Mouse (Mus musculus): ENCODE measurements around the gene Uhrf1bp1l. TPM values are rescaled to one million over a fixed set of nuclear protein-coding genes. Genes with fewer than 3 reads are reported as not detected.

Gene Uhrf1bp1l
- polyA plus RNA-seq, 1 experiment from 2014 or later = 39.2 TPM

GRCm38 (mm10) chr10:89771894-89772293, 27.1 kb downstream of the Uhrf1bp1l start:
- no peaks in the 10 kb centered on the region for H3K36me3 ChIP-seq (ENCODE audit: control insufficient read depth, insufficient read depth, low read length)
- no peaks in the 10 kb centered on the region for H3K27me3 ChIP-seq (ENCODE audit: control insufficient read depth, insufficient read depth, low read length)
- no peaks in the 10 kb centered on the region for H3K9me3 ChIP-seq (ENCODE audit: control insufficient read depth, low read length)
- DNase-seq (ENCODE audit: low spot score) (no peak), ATAC-seq (replicated peaks; ENCODE audit: low FRiP score) (no peak)
- no peak overlapping the region for H3K4me2 ChIP-seq (ENCODE audit: low read depth, low read length, severe bottlenecking)
- no peak overlapping the region for H3K27ac ChIP-seq (ENCODE audit: low read depth, low read length)
- 44% methylated on average over 2 of the region's 2 CpGs for WGBS
- H3K9ac ChIP-seq (ENCODE audit: low read length) = no peak overlapping the region
- no peak overlapping the region for H3K4me3 ChIP-seq (ENCODE audit: low read depth, low read length)
- H3K4me1 ChIP-seq (replicated peaks; ENCODE audit: control insufficient read depth, insufficient read depth, low read length) = no peaks in the 10 kb centered on the region

GRCm38 (mm10) chr10:89776029-89776428, 31.2 kb downstream of the Uhrf1bp1l start:
- H3K4me1 ChIP-seq (replicated peaks; ENCODE audit: control insufficient read depth, insufficient read depth, low read length) = no peaks in the 10 kb centered on the region
- no peaks in the 10 kb centered on the region for H3K9me3 ChIP-seq (ENCODE audit: control insufficient read depth, low read length)
- no peak overlapping the region for H3K9ac ChIP-seq (ENCODE audit: low read length)
- H3K27ac ChIP-seq (ENCODE audit: low read depth, low read length) = no peak overlapping the region
- DNase-seq (ENCODE audit: low spot score) (no peak), ATAC-seq (replicated peaks; ENCODE audit: low FRiP score) (no peak)
- no peaks in the 10 kb centered on the region for H3K36me3 ChIP-seq (ENCODE audit: control insufficient read depth, insufficient read depth, low read length)
- no peak overlapping the region for H3K4me2 ChIP-seq (ENCODE audit: low read depth, low read length, severe bottlenecking)
- WGBS = 95% methylated on average over 6 of the region's 6 CpGs
- H3K27me3 ChIP-seq (ENCODE audit: control insufficient read depth, insufficient read depth, low read length) = no peaks in the 10 kb centered on the region
- H3K4me3 ChIP-seq (ENCODE audit: low read depth, low read length) = no peak overlapping the region

GRCm38 (mm10) chr10:89791870-89792269, 47.1 kb downstream of the Uhrf1bp1l start:
- Histone ChIP-seq H3K9ac (ENCODE audit: low read length) (no peak overlapping the region), H3K9me3 (ENCODE audit: control insufficient read depth, low read length) (no peaks in the 10 kb centered on the region), H3K27ac (ENCODE audit: low read depth, low read length) (no peak overlapping the region), H3K27me3 (ENCODE audit: control insufficient read depth, insufficient read depth, low read length) (no peaks in the 10 kb centered on the region), H3K4me1 (replicated peaks; ENCODE audit: control insufficient read depth, insufficient read depth, low read length) (no peaks in the 10 kb centered on the region), H3K4me3 (ENCODE audit: low read depth, low read length) (no peak overlapping the region), H3K36me3 (ENCODE audit: control insufficient read depth, insufficient read depth, low read length) (no peaks in the 10 kb centered on the region), H3K4me2 (ENCODE audit: low read depth, low read length, severe bottlenecking) (no peak overlapping the region)
- DNase-seq (ENCODE audit: low spot score) (no peak), ATAC-seq (replicated peaks; ENCODE audit: low FRiP score) (no peak)
- WGBS = 95% methylated on average over 4 of the region's 4 CpGs

DNA sequence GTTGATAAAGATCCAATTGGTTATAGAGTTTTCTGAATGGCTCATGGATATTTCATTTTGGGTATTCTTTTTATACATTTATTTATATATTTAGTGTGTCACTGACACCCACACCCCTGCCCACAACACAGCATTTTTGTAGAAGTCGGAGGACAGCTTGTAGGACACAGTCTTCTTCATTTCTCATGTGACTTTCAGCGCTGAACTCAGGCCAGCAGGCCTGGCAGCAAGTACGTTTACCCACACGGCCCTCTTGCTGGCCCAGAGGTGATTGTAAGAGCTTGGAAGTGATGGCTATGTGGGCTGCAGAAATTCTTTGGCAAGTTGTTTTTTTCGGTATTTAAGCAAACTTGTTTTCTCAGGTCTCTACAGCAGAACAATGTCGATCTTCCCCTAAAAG, 49.3 kb downstream of the Uhrf1bp1l start:
- Histone ChIP-seq H3K27ac (ENCODE audit: low read depth, low read length) (no peak overlapping the region), H3K4me3 (ENCODE audit: low read depth, low read length) (no peak overlapping the region), H3K36me3 (ENCODE audit: control insufficient read depth, insufficient read depth, low read length) (no peaks in the 10 kb centered on the region), H3K4me2 (ENCODE audit: low read depth, low read length, severe bottlenecking) (no peak overlapping the region), H3K9me3 (ENCODE audit: control insufficient read depth, low read length) (no peaks in the 10 kb centered on the region), H3K4me1 (replicated peaks; ENCODE audit: control insufficient read depth, insufficient read depth, low read length) (no peaks in the 10 kb centered on the region), H3K9ac (ENCODE audit: low read length) (no peak overlapping the region), H3K27me3 (ENCODE audit: control insufficient read depth, insufficient read depth, low read length) (no peaks in the 10 kb centered on the region)
- no peak for DNase-seq (ENCODE audit: low spot score)
- 91% methylated on average over 6 of the region's 6 CpGs for WGBS
- no peak for ATAC-seq (replicated peaks; ENCODE audit: low FRiP score)

- ATAC-seq (replicated peaks; ENCODE audit: low FRiP score) = no peak
- H3K9me3 ChIP-seq (ENCODE audit: control insufficient read depth, low read length) = no peaks in the 10 kb centered on the region
- H3K9ac ChIP-seq (ENCODE audit: low read length) = no peak overlapping the region
- H3K27me3 ChIP-seq (ENCODE audit: control insufficient read depth, insufficient read depth, low read length) = no peaks in the 10 kb centered on the region
- WGBS = 89% methylated on average over 4 of the region's 4 CpGs
- H3K27ac ChIP-seq (ENCODE audit: low read depth, low read length) = no peak overlapping the region
- H3K4me2 ChIP-seq (ENCODE audit: low read depth, low read length, severe bottlenecking) = no peak overlapping the region
- H3K4me1 ChIP-seq (replicated peaks; ENCODE audit: control insufficient read depth, insufficient read depth, low read length) = no peaks in the 10 kb centered on the region
- H3K4me3 ChIP-seq (ENCODE audit: low read depth, low read length) = no peak overlapping the region
- H3K36me3 ChIP-seq (ENCODE audit: control insufficient read depth, insufficient read depth, low read length) = no peaks in the 10 kb centered on the region; the same call in 1 of the 2 replicates
- no peak for DNase-seq (ENCODE audit: low spot score)
These were observed 74.4 kb downstream of the Uhrf1bp1l start for GRCm38 (mm10) chr10:89819146-89819545.

- H3K36me3 ChIP-seq (ENCODE audit: control insufficient read depth, insufficient read depth, low read length) = no peaks in the 10 kb centered on the region
- 42% methylated on average over 2 of the region's 2 CpGs for WGBS
- H3K9me3 ChIP-seq (ENCODE audit: control insufficient read depth, low read length) = no peaks in the 10 kb centered on the region
- H3K4me2 ChIP-seq (ENCODE audit: low read depth, low read length, severe bottlenecking) = no peak overlapping the region
- DNase-seq (ENCODE audit: low spot score) = no peak
- H3K4me3 ChIP-seq (ENCODE audit: low read depth, low read length) = no peak overlapping the region
- no peaks in the 10 kb centered on the region for H3K4me1 ChIP-seq (replicated peaks; ENCODE audit: control insufficient read depth, insufficient read depth, low read length)
- no peaks in the 10 kb centered on the region for H3K27me3 ChIP-seq (ENCODE audit: control insufficient read depth, insufficient read depth, low read length)
- no peak overlapping the region for H3K27ac ChIP-seq (ENCODE audit: low read depth, low read length)
- no peak for ATAC-seq (replicated peaks; ENCODE audit: low FRiP score)
- H3K9ac ChIP-seq (ENCODE audit: low read length) = no peak overlapping the region
These were observed 79.1 kb downstream of the Uhrf1bp1l start for GRCm38 (mm10) chr10:89823906-89824305.

- no peak overlapping the region for H3K4me2 ChIP-seq (ENCODE audit: low read depth, low read length, severe bottlenecking)
- H3K27ac ChIP-seq (ENCODE audit: low read depth, low read length) = no peak overlapping the region
- no peaks in the 10 kb centered on the region for H3K27me3 ChIP-seq (ENCODE audit: control insufficient read depth, insufficient read depth, low read length)
- no peak overlapping the region for H3K4me3 ChIP-seq (ENCODE audit: low read depth, low read length)
- no peaks in the 10 kb centered on the region for H3K9me3 ChIP-seq (ENCODE audit: control insufficient read depth, low read length)
- H3K4me1 ChIP-seq (replicated peaks; ENCODE audit: control insufficient read depth, insufficient read depth, low read length) = no peaks in the 10 kb centered on the region
- DNase-seq (ENCODE audit: low spot score) (no peak), ATAC-seq (replicated peaks; ENCODE audit: low FRiP score) (no peak)
- H3K9ac ChIP-seq (ENCODE audit: low read length) = no peak overlapping the region
- no peaks in the 10 kb centered on the region for H3K36me3 ChIP-seq (ENCODE audit: control insufficient read depth, insufficient read depth, low read length)
- WGBS = 82% methylated on average over 3 of the region's 3 CpGs
These were observed 82.1 kb downstream of the Uhrf1bp1l start for GRCm38 (mm10) chr10:89826896-89827295.

GRCm38 (mm10) chr10:89832334-89832733, 87.5 kb downstream of the Uhrf1bp1l start:
- Histone ChIP-seq H3K36me3 (ENCODE audit: control insufficient read depth, insufficient read depth, low read length) (no peaks in the 10 kb centered on the region), H3K9me3 (ENCODE audit: control insufficient read depth, low read length) (no peaks in the 10 kb centered on the region), H3K9ac (ENCODE audit: low read length) (no peak overlapping the region), H3K4me3 (ENCODE audit: low read depth, low read length) (no peak overlapping the region), H3K27me3 (ENCODE audit: control insufficient read depth, insufficient read depth, low read length) (no peaks in the 10 kb centered on the region), H3K27ac (ENCODE audit: low read depth, low read length) (no peak overlapping the region), H3K4me2 (ENCODE audit: low read depth, low read length, severe bottlenecking) (no peak overlapping the region), H3K4me1 (replicated peaks; ENCODE audit: control insufficient read depth, insufficient read depth, low read length) (no peaks in the 10 kb centered on the region)
- no peak for ATAC-seq (replicated peaks; ENCODE audit: low FRiP score)
- no peak for DNase-seq (ENCODE audit: low spot score)
- 86% methylated on average over 4 of the region's 4 CpGs for whole genome bisulfite sequencing

GRCm38 (mm10) chr10:89833166-89833565, 88.4 kb downstream of the Uhrf1bp1l start:
- Histone ChIP-seq H3K4me3 (ENCODE audit: low read depth, low read length) (no peak overlapping the region), H3K4me1 (replicated peaks; ENCODE audit: control insufficient read depth, insufficient read depth, low read length) (no peaks in the 10 kb centered on the region), H3K36me3 (ENCODE audit: control insufficient read depth, insufficient read depth, low read length) (no peaks in the 10 kb centered on the region), H3K4me2 (ENCODE audit: low read depth, low read length, severe bottlenecking) (no peak overlapping the region), H3K9me3 (ENCODE audit: control insufficient read depth, low read length) (no peaks in the 10 kb centered on the region), H3K27ac (ENCODE audit: low read depth, low read length) (no peak overlapping the region), H3K9ac (ENCODE audit: low read length) (no peak overlapping the region), H3K27me3 (ENCODE audit: control insufficient read depth, insufficient read depth, low read length) (no peaks in the 10 kb centered on the region)
- DNase-seq (ENCODE audit: low spot score) (no peak), ATAC-seq (replicated peaks; ENCODE audit: low FRiP score) (no peak)
- 90% methylated on average over 10 of the region's 10 CpGs for WGBS
